Comparison of ENCODE assay signal across 8 mouse cellular contexts in the genomic region with DNA sequence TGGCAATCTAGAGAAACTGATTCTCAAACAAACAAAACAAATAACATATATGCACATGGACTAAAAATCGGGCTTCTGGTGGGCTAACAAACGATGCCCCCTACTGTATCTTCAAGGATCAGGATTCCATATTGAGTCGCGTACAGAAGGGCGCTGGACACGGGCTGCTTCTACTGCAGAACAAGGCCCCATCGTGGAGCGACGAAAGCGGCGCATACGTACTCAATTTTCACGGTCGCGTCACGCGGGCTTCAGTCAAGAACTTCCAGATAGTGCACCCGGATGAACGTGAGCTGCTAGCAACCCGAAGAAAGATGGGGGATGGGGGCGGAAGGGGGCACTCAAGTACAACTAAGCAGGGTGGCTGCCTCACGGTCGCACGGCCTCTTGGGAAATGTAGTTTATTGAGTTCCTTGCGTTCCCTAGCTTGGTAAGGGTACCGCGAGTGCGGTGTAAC. TPM values are rescaled to one million over a fixed set of nuclear protein-coding genes. Genes with fewer than 3 reads are reported as not detected.
DNase-seq lines count a peak whose midpoint lies in the region; ATAC-seq lines count a peak whose summit lies in the region.

No protein-coding gene starts in this region.

- peak overlapping the region; percentile 61 for H3K4me2 ChIP-seq in hindbrain, embryonic 16.5 days (ENCODE audit: low read length)

- peak; percentile 83 for ATAC-seq in hindbrain, embryonic 16.5 days

- peak overlapping the region; percentile 56 for H3K4me3 ChIP-seq in hindbrain, embryonic 16.5 days (ENCODE audit: low read length)

- H3K9ac ChIP-seq in hindbrain, embryonic 16.5 days (ENCODE audit: low read depth, low read length): peak overlapping the region; percentile 75

- H3K9me3 ChIP-seq in hindbrain, embryonic 16.5 days (ENCODE audit: control insufficient read depth, low read length): no peaks in the 10 kb centered on the region

- peaks cover 2% of the 10 kb centered on the region; the same call in 1 of the 2 replicates for H3K36me3 ChIP-seq in hindbrain, embryonic 16.5 days (ENCODE audit: control insufficient read depth, insufficient read depth, low read length)

- H3K4me1 ChIP-seq in hindbrain, embryonic 16.5 days (ENCODE audit: control insufficient read depth, insufficient read depth, low read depth, low read length): peaks cover 24% of the 10 kb centered on the region

- H3K27me3 ChIP-seq in hindbrain, embryonic 16.5 days (replicated peaks; ENCODE audit: control insufficient read depth, insufficient read depth, low read length): no peaks in the 10 kb centered on the region

- DNase-seq in Muller cell, postnatal 12 days (ENCODE audit: inconsistent ontology term): peak; percentile 91
- peak; percentile 94 to 96 for DNase-seq in cerebellum, postnatal 10 days
- peak; percentile 91 for DNase-seq in gastrocnemius, adult 18-20 months (ENCODE audit: low spot score)
- DNase-seq in left cerebral cortex, adult 18-20 months (ENCODE audit: low spot score in 2 of 2): peak; percentile 87 to 91
- peak; percentile 91 to 92 for DNase-seq in lung, postnatal 4 days
- peak; percentile 93 for DNase-seq in retina, postnatal 1 day
- peak; percentile 92 for DNase-seq in thymus, postnatal 4 days

- under 1% methylated on average over 28 of the region's 28 CpGs for WGBS in hindbrain, embryonic 16.5 days

- peak overlapping the region; percentile 85 for H3K27ac ChIP-seq in hindbrain, embryonic 16.5 days (ENCODE audit: low read depth, low read length)

RNA-seq across cellular contexts. Expression of gene Ppp1r15a, which starts 4.3 kb away (rescaled TPM):
- total RNA-seq in gastrocnemius, adult 18-20 months (2021): 10 to 100 TPM; 28.6 to 63.5 TPM
- polyA plus RNA-seq in hindbrain, embryonic 16.5 days (2015; fragmentation: Nextera tagmentation; extraction: Ambion mirVana): 17.5 and 18.2 TPM in 2 replicates
- total RNA-seq in left cerebral cortex, adult 18-20 months (2021): 10 to 100 TPM; 23.1 to 25.9 TPM

RNA-seq across cellular contexts. Expression of gene Plekha4, which starts 4.4 kb away (rescaled TPM):
- total RNA-seq in gastrocnemius, adult 18-20 months (2021): 1 to 10 TPM; 5.2 to 5.3 TPM
- polyA plus RNA-seq in hindbrain, embryonic 16.5 days (2015; fragmentation: Nextera tagmentation; extraction: Ambion mirVana): 2.2 and 3.1 TPM in 2 replicates
- 1 to 10 TPM; 6.1 to 8.2 TPM for total RNA-seq in left cerebral cortex, adult 18-20 months (2021)

RNA-seq across cellular contexts. Expression of gene Nucb1, which starts 11.6 kb away (rescaled TPM):
- 10 to 100 TPM; 63.3 to 68.6 TPM for total RNA-seq in gastrocnemius, adult 18-20 months (2021)
- polyA plus RNA-seq in hindbrain, embryonic 16.5 days (2015; fragmentation: Nextera tagmentation; extraction: Ambion mirVana): 141 and 151 TPM in 2 replicates
- 100 to 1,000 TPM; 111 to 112 TPM for total RNA-seq in left cerebral cortex, adult 18-20 months (2021)

RNA-seq across cellular contexts. Expression of gene Hsd17b14, which starts 32.9 kb away (rescaled TPM):
- 1 to 10 TPM in 1 of 2 experiments, under 1 TPM in 1; 0.91 to 1.9 TPM for total RNA-seq in gastrocnemius, adult 18-20 months (2021)
- polyA plus RNA-seq in hindbrain, embryonic 16.5 days (2015; fragmentation: Nextera tagmentation; extraction: Ambion mirVana): 0.43 and 0.80 TPM in 2 replicates
- total RNA-seq in left cerebral cortex, adult 18-20 months (2021): under 1 TPM; 0.37 to 0.56 TPM

RNA-seq across cellular contexts. Expression of gene Dhdh, which starts 33.2 kb away (rescaled TPM):
- total RNA-seq in gastrocnemius, adult 18-20 months (2021): 10 to 100 TPM; 22.6 to 22.9 TPM
- polyA plus RNA-seq in hindbrain, embryonic 16.5 days (2015; fragmentation: Nextera tagmentation; extraction: Ambion mirVana): 4.0 and 4.3 TPM in 2 replicates
- total RNA-seq in left cerebral cortex, adult 18-20 months (2021): 1 to 10 TPM; 3.9 to 4.7 TPM

Comparison
In these comparisons a context has a peak if more than half of its experiments do, and no peak if none do; other contexts are left out.
1. Peak in every context shown above with its lines: DNase-seq, ATAC-seq, H3K4me3 ChIP-seq and H3K27ac ChIP-seq.